Mouse (Mus musculus): ENCODE measurements around the gene Taco1. TPM values are rescaled to one million over a fixed set of nuclear protein-coding genes. Genes with fewer than 3 reads are reported as not detected.

Gene Taco1
- polyA plus RNA-seq, 1 experiment from 2014 or later: 16.3 TPM

DNA sequence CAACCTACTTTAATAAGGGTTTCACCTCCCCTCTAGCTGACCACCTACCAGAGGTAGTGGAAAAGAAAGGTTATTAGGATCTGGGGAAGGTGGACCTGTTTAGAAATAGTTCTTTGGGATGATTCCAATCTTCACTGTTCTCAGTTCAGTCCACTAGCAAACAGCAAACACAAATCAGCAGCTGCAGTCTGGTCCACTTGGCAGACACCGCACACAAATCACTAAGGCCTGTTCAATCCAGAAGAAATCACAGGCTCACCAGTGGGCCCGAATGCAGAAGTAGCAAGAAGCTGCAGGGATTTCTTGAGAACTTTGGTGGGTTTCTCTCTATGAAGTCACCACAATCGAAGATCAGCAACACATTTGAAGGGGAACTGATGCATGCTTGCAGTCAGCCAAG, 37.0 kb downstream of the Taco1 start:
- TF ChIP-seq CTCF (IDR thresholded peaks at IDR 0.05): no peak
- ATAC-seq (no peak), DNase-seq (ENCODE audit: low read depth, low spot score) (no peak)
- ChIA-PET CTCF (interaction anchor here (1.2 kb wide), 1 partner anchor 8 kb away, joined by 3 read pairs; no protein-coding TSS in a partner anchor), POLR2A (interaction anchor here (0.6 kb wide), 1 partner anchor 82 kb away, joined by 3 read pairs; no protein-coding TSS in a partner anchor)
- no peaks in the 10 kb centered on the region for H3K27me3 ChIP-seq
- in situ Hi-C loops (cut with MboI; ENCODE audit: low pct_unique_long_range_greater_than_20kb): no loop called here

DNA sequence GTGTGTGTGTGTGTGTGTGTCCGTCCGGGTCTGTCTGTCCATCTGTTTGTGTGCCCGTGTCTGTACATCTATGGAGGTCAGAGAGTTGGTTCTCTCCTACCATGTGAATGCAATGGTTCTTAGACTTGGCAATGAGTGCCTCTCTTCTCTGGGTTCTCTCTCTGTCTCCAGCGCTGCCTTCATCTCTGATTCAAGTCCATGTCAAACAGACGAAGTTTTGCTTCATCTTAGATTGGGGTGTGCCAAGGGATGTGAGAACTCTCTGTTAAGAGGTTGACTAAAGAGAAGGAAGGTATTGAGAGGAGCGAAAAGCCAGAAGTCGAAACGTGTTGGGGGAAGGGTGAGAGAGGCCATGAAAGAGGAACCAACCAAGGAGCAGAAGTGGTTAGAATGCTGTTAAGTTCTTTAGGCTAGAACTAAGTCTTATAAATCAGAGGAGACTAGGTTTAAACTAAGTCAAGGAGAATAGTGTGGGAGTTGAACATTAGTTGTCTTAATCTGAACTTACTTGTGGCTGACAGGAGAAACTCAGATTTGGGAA, 40.3 kb downstream of the Taco1 start:
- H3K27me3 ChIP-seq: no peaks in the 10 kb centered on the region
- in situ Hi-C loops (cut with MboI; ENCODE audit: low pct_unique_long_range_greater_than_20kb): no loop called here
- POLR2A ChIA-PET: no interaction called here
- DNase-seq (ENCODE audit: low read depth, low spot score): no peak
- CTCF ChIA-PET: no interaction called here
- no peak for ATAC-seq
- TF ChIP-seq CTCF (IDR thresholded peaks at IDR 0.05): no peak

GRCm38 (mm10) chr11:106111688-106112087, 45.8 kb downstream of the Taco1 start:
- no peak for DNase-seq (ENCODE audit: low read depth, low spot score)
- no peaks in the 10 kb centered on the region for H3K27me3 ChIP-seq
- in situ Hi-C loops (cut with MboI; ENCODE audit: low pct_unique_long_range_greater_than_20kb): no loop called here
- peak; percentile 96 for ATAC-seq
- TF ChIP-seq CTCF (IDR thresholded peaks at IDR 0.05): no peak
- CTCF ChIA-PET: interaction anchor here (1.2 to 1.6 kb wide), 3 partner anchors 9 to 26 kb away, joined by 3 to 6 read pairs (median 4); no protein-coding TSS in a partner anchor
- POLR2A ChIA-PET: no interaction called here

DNA sequence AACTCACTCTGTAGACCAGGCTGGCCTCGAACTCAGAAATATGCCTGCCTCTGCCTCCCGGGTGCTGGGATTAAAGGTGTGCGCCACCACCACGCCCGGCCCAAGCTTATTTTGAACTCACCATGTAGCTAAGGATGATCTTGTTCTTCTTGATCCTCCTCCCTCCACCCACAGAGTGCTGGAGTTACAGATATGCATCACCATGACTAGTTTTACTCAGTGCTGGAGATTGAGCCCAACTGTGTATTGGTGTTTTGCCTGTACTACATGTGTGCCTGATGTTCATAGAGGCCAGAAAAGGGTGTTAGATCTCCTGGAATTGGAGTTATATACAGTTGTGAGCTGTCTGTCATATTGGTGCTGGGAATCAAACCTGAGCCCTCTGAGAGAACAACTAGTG, 56.4 kb downstream of the Taco1 start:
- CTCF ChIA-PET: interaction anchor here (0.9 kb wide), 1 partner anchor 24 kb away, joined by 4 read pairs; no protein-coding TSS in a partner anchor
- in situ Hi-C loops (cut with MboI; ENCODE audit: low pct_unique_long_range_greater_than_20kb): no loop called here

GRCm38 (mm10) chr11:106122736-106123135, 56.9 kb downstream of the Taco1 start:
- ChIA-PET POLR2A (interaction anchor here (0.7 to 1.1 kb wide), 2 partner anchors 26 to 625 kb away, joined by 3 to 5 read pairs; no protein-coding TSS in a partner anchor), CTCF (interaction anchor here (0.9 to 1.9 kb wide), 2 partner anchors 9 to 24 kb away, joined by 4 to 6 read pairs; no protein-coding TSS in a partner anchor)
- ATAC-seq (no peak), DNase-seq (ENCODE audit: low read depth, low spot score) (no peak)
- in situ Hi-C loops (cut with MboI; ENCODE audit: low pct_unique_long_range_greater_than_20kb): no loop called here
- H3K27me3 ChIP-seq: no peaks in the 10 kb centered on the region
- TF ChIP-seq CTCF (IDR thresholded peaks at IDR 0.05): no peak

More for the DNA sequence above, 56.4 kb downstream of the Taco1 start:
- no peaks in the 10 kb centered on the region for H3K27me3 ChIP-seq
- ATAC-seq: no peak
- no peak for DNase-seq (ENCODE audit: low read depth, low spot score)
- TF ChIP-seq CTCF (IDR thresholded peaks at IDR 0.05): no peak
- POLR2A ChIA-PET: interaction anchor here (1.1 kb wide), 1 partner anchor 26 kb away, joined by 3 read pairs; no protein-coding TSS in a partner anchor

Other genes with a start within 250 kb of the Taco1 start
- 31.6 TPM for gene Cyb561, start 112.7 kb upstream of the Taco1 start, polyA plus RNA-seq (2021)
- gene Ace, start 98.1 kb upstream of the Taco1 start, polyA plus RNA-seq (2021): 0.33 TPM
- not detected for gene Ace3, start 71.4 kb upstream of the Taco1 start, polyA plus RNA-seq (2021)
- gene Kcnh6, start 57.9 kb upstream of the Taco1 start, polyA plus RNA-seq (2021): not detected
- gene Dcaf7, start 29.2 kb upstream of the Taco1 start, polyA plus RNA-seq (2021): 52.8 TPM
- gene Map3k3, start 18.6 kb downstream of the Taco1 start, polyA plus RNA-seq (2021): 43.9 TPM
- not detected for gene Gm10840, start 94.8 kb downstream of the Taco1 start, polyA plus RNA-seq (2021)
- gene Limd2, start 94.8 kb downstream of the Taco1 start, polyA plus RNA-seq (2021): 80.1 TPM
- 23.3 TPM for gene Strada, start 136.1 kb downstream of the Taco1 start, polyA plus RNA-seq (2021)
- 136 TPM for gene Ccdc47, start 150.3 kb downstream of the Taco1 start, polyA plus RNA-seq (2021)
- 62.9 TPM for gene Ddx42, start 150.9 kb downstream of the Taco1 start, polyA plus RNA-seq (2021)
- gene Ftsj3, start 190.0 kb downstream of the Taco1 start, polyA plus RNA-seq (2021): 68.3 TPM
- gene Psmc5, start 190.1 kb downstream of the Taco1 start, polyA plus RNA-seq (2021): 181 TPM
- 56.4 TPM for gene Smarcd2, start 206.9 kb downstream of the Taco1 start, polyA plus RNA-seq (2021)
- gene Tcam1, start 210.6 kb downstream of the Taco1 start, polyA plus RNA-seq (2021): 0.37 TPM
- not detected for gene Gh, start 235.8 kb downstream of the Taco1 start, polyA plus RNA-seq (2021)
- 0.06 TPM for gene Cd79b, start 248.7 kb downstream of the Taco1 start, polyA plus RNA-seq (2021)

All from Patski (cell line).